Mouse (Mus musculus) embryo, embryonic 10.5 days (tissue): Measurements from ENCODE around the gene Svopl.

ENCODE experiments used
- DNase-seq: peaks from one replicate; pipeline ENCODE4 v3.0.0-alpha.2; 2015; ENCODE audit warnings: low spot score

The Svopl gene

DNA sequence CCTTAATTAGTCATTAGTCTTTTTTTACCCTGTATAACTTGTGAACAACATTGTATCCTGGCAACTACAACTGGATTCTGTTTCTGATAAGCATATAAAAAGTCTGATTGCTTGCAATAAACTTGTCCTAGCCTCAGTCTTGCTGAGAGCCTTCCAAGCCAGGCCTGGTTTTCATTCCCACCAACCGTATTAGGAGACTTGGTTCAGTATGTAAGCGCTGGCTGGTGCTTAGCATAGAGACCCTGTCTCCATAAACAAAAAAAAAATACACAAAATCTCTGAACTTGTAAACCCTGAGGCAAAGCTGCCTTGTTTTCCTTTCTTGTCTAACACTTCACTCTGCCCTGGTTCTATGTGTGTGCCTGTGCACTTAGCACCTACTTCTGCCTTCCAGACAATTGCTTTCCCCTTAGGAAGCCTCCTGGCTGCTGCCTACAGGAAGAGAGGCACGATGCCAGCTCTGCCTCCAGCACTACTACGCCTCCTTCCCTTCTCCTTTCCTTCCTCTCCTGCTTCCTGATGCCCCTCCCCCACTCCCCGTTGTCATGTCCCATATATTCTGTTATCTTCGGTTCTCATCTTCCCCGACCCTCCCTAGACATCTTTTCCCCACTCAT, 14.8 kb downstream of the Svopl start:
- DNase-seq, result no peak

GRCm38 (mm10) chr6:38028205-38028604, 18.6 kb downstream of the Svopl start:
- no peak for DNase-seq

- no peak for DNase-seq
Observed at GRCm38 (mm10) chr6:38027771-38028170, 19.0 kb downstream of the Svopl start.

GRCm38 (mm10) chr6:38023284-38023683, 23.5 kb downstream of the Svopl start:
- DNase-seq, result no peak

- DNase-seq, result no peak
Observed at GRCm38 (mm10) chr6:38021406-38021805, 25.4 kb downstream of the Svopl start.

DNA sequence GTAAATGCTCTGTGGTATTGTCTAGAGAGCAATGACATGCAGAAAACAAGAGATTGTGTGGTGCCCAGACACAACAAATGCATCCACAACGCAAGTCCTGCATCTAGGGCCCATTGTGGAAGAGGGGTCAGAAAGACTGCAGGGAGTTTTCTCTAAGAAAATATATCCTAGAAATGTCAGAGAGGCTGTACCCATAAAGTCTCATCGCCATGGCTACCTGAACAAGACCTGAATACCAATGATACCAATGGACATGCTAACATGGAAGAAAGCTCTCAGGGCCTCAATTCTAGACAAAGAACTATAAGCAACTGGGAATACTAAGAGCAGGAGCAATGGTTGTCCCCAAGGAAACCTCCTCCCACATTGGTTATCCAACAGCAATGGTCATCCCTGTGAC, 34.0 kb downstream of the Svopl start:
- DNase-seq, result no peak

GRCm38 (mm10) chr6:38007459-38007858, 39.3 kb downstream of the Svopl start:
- peak; percentile 88 for DNase-seq

DNA sequence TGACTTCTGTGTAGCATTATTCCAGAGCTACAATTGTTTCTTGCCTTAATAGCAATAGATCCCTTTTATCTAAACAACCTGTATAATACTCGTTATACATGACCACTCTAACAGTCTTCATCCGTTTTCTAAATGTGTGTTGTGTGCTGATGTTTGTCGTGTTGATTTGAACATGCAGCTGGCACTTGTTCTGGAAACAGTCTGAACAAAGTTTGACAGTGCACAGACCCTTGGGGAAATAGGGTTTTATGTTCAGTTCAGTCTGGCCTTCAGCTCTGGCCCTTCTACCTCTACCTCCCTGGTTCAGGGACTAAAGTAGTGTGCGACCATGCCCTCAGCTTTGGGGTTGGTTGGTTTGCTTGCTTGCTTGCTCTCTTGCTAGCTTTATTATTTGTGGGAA, 79.4 kb downstream of the Svopl start:
- DNase-seq, result no peak

GRCm38 (mm10) chr6:37951306-37951705, 95.5 kb downstream of the Svopl start:
- no peak for DNase-seq

GRCm38 (mm10) chr6:37936498-37936897, 110.3 kb downstream of the Svopl start:
- DNase-seq, result peak; percentile 53
